Mouse (Mus musculus) heart, postnatal 4 days (tissue): ENCODE data around the gene Timm8a1. TPM values are rescaled to one million over a fixed set of nuclear protein-coding genes. Genes with fewer than 3 reads are reported as not detected.
A peak's percentile ranks its signal among the peaks of the same experiment; 100 is the strongest.
"Not testable (repeated sequence)": the region's sequence is repeated elsewhere in the genome, so short reads cannot be mapped to it uniquely, and the experiment has no call there.

ENCODE experiments used
- DNase-seq: peaks from one replicate; pipeline ENCODE4 v3.0.0; 2021
- total RNA-seq, 2 experiments: library from RNA; stranded (reverse); gene quantifications; 2 replicates each; pipeline ENCODE4 v1.2.3; 2021

Timm8a1 gene
- total RNA-seq = 10 to 100 TPM; 31.1 to 35.9 TPM

DNA sequence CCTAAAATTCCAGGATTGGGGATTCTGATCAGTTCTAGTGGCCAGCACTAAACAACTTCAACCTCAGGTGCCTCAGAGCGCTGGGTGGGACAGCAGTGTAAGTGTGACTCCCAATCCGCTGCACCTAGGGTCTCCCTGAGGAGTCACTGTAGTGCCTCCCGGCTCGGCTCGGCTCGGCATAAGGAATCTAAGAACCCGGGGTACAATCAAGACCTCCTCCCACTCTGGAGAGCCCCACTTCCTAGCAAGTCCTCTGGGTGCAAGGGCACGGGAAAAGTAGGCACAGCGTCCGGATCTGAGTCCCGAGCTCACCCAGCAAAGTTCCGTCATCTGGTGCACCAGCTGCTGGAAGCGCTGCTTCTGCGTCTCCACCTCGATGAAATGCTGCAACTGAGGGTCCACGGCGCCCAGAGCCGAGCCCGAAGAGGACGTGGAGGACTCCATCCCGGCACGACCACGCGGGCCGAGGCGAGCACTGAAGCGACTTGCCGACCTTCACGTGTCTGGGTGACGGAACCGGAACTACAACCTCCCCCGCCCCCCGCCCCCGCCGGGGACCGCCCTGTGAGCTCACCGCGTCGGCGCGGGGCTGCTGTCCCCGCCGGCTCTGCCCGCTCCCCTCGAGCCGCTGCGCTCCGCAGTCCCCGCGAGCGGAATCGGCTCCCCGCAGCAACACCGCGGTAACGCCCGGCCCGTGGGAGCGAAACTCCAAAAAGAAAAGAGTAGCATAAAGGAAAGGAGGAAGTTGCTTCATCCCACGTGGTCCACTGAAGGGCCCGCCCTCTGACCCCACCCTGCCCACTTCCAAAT lies at the start of gene Timm8a1:
TSS of gene Timm8a1 (minus strand) at position 721 of the 810 bp plus-strand sequence.
- peak; percentile 69 for DNase-seq

DNA sequence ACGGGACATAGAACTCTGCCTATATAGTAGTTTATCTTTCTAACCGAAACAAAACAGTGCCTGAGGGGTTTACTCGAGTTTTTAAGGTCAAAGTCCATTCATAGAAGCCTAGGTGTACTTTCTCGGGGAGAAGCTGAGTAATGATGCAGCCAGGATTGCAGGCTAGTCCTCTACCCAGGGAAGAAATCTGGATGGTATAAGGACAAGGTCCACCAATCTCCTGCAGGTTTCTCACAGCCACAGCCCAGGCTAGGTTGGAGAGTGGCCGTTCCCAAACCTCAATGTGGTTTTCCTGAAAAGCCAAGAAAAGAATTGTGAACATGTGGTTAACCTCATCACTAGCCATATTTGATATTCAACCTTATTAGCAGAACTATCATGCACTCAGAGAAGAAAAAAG lies 48.2 kb upstream of the Timm8a1 start:
- no peak for DNase-seq

DNA sequence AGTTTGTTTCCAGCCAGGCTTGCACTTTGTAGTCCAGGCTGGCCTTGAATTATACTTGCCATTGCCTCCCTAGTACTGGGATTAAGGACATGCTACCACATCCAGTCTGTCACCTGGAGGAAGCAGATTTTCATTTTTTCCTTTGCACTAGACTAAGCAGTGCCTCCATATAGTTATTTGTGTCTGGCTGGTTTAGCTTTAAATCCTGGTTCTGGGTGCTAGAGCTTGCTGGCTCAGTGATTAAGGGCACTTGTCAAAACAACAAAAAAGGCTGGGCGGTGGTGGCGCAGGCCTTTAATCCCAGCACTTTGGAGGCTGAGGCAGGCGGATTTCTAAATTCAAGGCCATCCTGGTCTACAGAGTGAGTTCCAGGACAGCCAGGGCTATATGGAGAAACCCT lies 47.3 kb upstream of the Timm8a1 start:
- no peak for DNase-seq

- DNase-seq = no peak
Observed at GRCm38 (mm10) chrX:134588261-134588660, 46.6 kb upstream of the Timm8a1 start.

DNA sequence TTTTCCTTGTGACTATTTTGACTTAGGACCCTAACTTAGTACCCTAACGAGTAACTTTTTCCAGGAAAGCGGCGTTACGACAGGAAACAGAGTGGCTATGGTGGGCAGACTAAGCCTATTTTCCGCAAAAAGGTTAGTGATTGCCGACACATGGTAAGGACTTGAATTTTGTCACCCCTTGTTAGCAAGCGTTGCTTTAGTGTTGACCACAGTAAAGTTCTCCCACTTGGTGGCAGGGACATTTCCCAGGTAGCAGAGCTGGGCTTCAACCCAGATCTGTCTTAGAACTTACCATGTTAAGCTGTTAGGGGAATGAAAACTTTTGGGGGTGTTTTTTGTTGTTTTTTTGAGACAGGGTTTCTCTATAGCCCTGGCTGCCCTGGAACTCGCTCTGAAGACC lies 44.8 kb upstream of the Timm8a1 start:
- DNase-seq = no peak

GRCm38 (mm10) chrX:134585103-134586002 lies 43.7 kb upstream of the Timm8a1 start, which contains the start of gene Rpl36a:
Rpl36a (plus strand) TSS chrX:134585654.
- peak; percentile 95 for DNase-seq

DNA sequence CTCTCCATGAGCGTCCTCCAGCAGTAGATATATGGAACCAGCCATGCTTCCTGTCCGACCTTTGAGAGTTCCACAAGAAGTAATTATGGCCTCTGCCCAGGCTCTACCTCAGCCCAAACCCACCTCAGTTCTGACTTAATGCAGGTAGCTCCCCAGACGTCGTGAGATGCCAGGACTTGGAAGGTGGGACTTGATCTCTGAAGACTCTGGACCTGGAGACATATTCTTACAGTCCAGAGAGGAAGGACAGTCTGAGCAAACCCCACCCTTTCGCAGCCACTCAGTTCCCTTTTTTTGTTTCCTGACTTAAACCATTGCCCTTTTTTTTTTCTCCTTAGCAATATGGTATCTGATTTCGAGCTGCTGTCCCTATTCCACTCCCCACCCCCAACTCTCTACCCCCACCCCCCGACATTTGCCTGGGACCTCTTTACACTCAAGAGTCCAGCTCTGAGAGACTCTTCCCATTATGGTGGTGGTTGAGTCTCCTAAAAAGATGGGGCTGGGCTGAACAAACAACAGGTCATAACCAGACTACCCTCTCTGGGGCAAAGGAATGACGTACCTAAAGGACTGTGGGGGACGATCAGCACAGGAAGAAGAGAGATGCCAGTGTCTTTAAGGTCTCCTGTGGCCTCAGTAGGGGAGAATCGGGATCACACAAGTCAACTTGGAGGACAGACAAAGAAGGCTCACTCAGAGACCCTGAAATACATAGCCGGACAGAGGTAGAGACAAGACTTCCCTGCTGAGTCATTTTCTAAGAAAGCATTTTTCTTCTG lies 41.4 kb upstream of the Timm8a1 start, which contains the start of gene Btk:
TSS of gene Btk (minus strand) at position 683 of the 782 bp plus-strand sequence.
- DNase-seq = no peak

DNA sequence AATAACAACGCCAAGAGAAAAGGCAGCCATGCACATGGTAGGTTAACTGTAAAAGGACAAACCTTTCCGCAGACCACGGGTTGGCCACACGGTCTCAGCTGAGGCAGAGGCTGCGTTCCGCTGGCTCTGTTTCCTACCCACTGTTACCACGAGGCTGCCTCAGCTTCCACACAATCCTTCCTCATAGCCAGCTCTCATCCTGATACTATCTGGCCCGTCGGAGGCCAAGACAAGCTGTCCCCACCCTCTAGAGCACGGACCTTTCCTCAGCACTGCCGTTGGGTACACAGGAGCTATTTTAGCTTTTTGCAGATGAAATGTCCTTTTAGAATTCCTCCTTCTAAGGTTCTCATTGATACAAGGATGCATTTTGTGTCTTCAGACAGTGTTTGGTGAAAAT lies 40.6 kb upstream of the Timm8a1 start:
- no peak for DNase-seq

- no peak for DNase-seq
Observed at GRCm38 (mm10) chrX:134580528-134581305, 39.1 kb upstream of the Timm8a1 start.

- DNase-seq = no peak
Observed at GRCm38 (mm10) chrX:134577896-134578295, 36.2 kb upstream of the Timm8a1 start.

- no peak for DNase-seq
Observed at GRCm38 (mm10) chrX:134566536-134567222, 25.0 kb upstream of the Timm8a1 start.

GRCm38 (mm10) chrX:134564326-134564725 lies 22.7 kb upstream of the Timm8a1 start:
- no peak for DNase-seq

DNA sequence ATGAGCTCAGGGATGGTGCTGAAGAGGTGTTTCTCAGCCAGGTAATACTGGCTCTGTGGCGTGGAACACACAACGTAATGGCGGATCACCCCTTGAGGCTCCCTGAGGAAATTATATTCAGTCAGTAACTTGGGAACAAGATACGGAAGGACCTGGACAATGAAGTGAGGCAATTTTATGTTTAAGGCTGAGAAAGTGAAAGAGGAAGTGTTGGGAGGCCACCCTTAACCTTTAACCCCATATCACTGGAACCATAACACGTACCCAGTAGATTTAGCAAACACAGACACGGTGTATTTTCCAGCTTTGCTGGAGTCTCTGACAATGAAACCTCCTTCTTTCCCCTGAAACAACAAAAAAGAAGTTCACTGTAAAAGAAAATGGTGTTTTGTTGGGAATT lies 12.8 kb upstream of the Timm8a1 start:
- no peak for DNase-seq

DNA sequence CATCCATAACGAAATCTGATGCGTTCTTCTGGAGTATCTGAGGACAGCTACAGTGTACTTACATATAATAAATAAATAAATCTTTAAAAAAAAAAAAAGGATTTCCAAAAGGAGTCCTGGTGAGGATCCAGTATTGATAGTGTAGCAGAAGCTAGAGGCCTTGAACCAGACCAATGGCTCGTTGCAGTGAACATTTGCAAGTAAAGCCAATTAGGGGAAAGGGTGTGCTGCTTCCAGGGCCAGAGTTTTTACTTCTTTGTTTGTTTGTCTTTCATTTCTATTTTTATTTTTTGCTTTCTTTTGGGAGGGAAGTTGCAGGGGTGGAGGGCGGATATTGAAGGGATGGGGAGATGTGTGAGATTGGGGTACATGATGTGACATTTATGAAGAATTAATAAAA lies 11.7 kb upstream of the Timm8a1 start:
- no peak for DNase-seq

- DNase-seq = peak; percentile 23
Observed at GRCm38 (mm10) chrX:134550903-134551302, 9.2 kb upstream of the Timm8a1 start.

- DNase-seq = no peak
Observed at GRCm38 (mm10) chrX:134547330-134547729, 5.7 kb upstream of the Timm8a1 start.

DNA sequence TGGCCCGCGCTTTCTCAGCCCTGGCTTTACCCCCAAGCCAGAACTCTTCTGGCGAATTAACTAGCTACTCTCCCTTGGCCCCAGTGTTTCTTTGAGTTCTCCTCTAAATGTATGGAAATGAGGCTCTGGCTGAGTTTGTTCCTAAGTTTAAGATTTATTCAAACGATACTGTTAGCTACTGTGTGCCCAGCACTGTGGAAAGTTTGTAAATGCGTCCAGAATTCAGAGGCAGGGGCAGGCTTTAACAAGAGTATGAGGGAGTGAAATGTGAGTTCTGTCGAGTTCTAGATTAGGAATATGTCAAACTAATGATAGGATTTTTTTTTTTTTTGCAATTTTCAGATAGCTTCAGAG lies 267 bp upstream of the Timm8a1 start:
- DNase-seq = no peak

DNA sequence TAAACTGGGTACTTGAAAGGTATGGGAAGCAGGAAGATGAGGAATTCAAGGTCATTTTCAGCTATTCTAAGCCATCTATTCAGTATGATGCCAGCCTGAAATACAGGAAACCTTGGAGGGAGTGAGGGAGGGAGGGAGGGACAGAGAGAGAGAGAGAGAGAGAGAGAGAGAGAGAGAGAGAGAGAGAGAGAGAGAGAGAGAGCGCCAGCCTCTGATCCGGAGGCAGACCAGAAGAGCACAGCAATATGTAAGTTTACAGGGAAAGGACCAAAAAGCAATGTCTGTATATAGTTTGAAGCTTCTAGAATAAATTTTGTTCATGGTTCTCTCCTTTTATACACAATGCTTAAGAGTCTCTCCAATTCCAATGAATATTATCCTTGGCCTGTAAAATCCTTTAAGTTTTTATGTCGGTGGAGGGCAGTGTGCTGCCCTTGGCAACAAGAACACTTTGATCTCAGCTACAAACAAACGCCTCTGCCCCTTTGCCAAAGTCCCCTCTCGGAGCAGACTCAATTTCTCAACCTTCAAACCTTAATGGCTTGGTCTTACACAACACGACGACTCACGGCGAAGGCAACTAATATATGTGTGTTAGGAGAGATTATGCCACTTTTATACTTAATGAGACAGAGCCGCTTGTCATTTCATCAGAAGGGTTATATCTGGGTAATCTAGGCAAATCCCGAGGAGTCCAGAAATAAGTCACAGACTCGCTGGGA lies 1.1 kb downstream of the Timm8a1 start:
- peak; percentile 6 for DNase-seq

DNA sequence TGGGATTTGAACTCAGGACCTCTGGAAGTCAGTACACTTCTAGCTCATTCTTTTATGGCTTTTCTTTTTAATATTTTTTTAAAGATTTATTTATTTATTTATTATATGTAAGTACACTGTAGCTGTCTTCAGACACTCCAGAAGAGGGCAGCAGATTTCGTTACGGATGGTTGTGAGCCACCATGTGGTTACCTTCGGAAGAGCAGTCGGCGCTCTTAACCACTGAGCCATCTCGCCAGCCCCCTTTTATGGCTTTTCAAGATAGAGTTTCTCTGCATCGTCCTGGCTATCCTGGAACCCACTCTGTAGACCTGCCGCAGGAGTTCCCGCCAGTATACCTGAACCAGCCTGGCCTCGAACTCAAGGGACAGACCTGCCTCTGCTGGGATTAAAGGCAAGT lies 1.9 kb downstream of the Timm8a1 start:
- DNase-seq = not testable (repeated sequence)

DNA sequence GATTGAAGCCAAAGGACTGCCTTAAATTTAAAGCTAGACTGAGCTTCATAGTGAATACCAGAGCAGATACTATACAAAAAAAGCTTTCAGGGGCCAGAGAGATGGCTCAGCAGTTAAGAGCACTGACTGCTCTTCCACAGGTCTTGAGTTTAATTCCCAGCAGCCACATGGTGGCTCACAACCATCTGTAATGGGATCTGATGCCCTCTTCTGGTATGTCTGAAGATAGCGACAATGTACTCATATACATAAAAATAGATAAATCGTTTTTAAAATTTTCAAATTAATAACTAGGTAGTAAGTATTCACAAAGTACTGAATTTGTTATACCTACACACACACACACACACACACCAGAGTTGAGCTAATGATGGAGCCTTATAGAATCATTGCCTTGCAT lies 8.3 kb downstream of the Timm8a1 start:
- DNase-seq = no peak
